Comparison of ENCODE assay signal across 15 mouse cellular contexts in the genomic region with DNA sequence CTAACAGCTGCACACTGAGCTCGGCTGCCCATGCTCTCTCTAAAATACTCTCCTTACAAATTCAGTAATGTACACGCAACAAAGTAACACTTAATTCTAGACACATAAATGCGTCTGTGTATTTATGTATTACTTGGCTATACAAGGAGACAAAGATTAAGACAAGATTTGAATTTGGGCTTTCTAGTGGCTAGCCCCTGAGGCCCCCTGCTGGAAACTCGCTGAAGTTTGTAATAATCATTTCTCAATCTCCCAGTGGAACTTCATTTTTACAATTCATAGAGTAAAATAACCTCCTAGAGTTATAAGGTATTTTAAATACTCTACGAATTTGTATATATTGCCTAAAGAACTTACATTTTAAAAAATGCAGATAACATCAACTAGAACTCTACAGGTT. TPM values are rescaled to one million over a fixed set of nuclear protein-coding genes. Genes with fewer than 3 reads are reported as not detected.
DNase-seq lines count a peak whose midpoint lies in the region; ATAC-seq and TF ChIP-seq lines count a peak whose summit lies in the region.
"Had no signal": no experiment of that assay in that cellular context is flagged by ENCODE, and none has a peak within 500 bp of the region (broad histone marks: within the 10 kb centered on the region; RNA-seq: fewer than 3 reads in every experiment).

No protein-coding gene starts in this region.

- no peak overlapping the region for H3K4me3 ChIP-seq in hindbrain, postnatal 0 days (ENCODE audit: low read length)
- H3K4me3 ChIP-seq in hindbrain, embryonic 11.5 days (ENCODE audit: low read depth, low read length), result no peak overlapping the region
- no peak overlapping the region for H3K4me3 ChIP-seq in lung, postnatal 0 days (ENCODE audit: low read depth, low read length)
- no peak overlapping the region for H3K4me3 ChIP-seq in CH12.LX (replicated peaks in 1 of 3; ENCODE audit: low read depth in 2 of 3, low read length in 2 of 3, poor library complexity in 1 of 3)
- H3K4me3 ChIP-seq in cortical plate, adult 2 months (ENCODE audit: insufficient read depth, low read length), result no peak overlapping the region
- H3K4me3 ChIP-seq: heart, embryonic 12.5 days; hindbrain, embryonic 12.5 days; limb, embryonic 15.5 days; neural tube, embryonic 12.5 days had no signal

- H3K9ac ChIP-seq in hindbrain, postnatal 0 days (replicated peaks; ENCODE audit: low read length), result no peak overlapping the region
- H3K9ac ChIP-seq in hindbrain, embryonic 11.5 days (ENCODE audit: low read depth, low read length), result no peak overlapping the region
- H3K9ac ChIP-seq in lung, postnatal 0 days (replicated peaks; ENCODE audit: low read depth), result no peak overlapping the region
- H3K9ac ChIP-seq in CH12.LX (ENCODE audit: insufficient read depth, low read depth), result no peak overlapping the region
- H3K9ac ChIP-seq: heart, embryonic 12.5 days; hindbrain, embryonic 12.5 days; limb, embryonic 15.5 days; neural tube, embryonic 12.5 days had no signal

- dilution Hi-C loops in CH12.LX (cut with MboI; ENCODE audit: extremely low pct_ligation_motif_present, extremely low pct_unique_long_range_greater_than_20kb, low sequenced_read_pairs), result no loop called here

- no peaks in the 10 kb centered on the region for H3K79me2 ChIP-seq in CH12.LX (replicated peaks; ENCODE audit: control insufficient read depth, extremely low read depth, insufficient read depth, poor library complexity, severe bottlenecking)

- peak; percentile 57 for TF ChIP-seq CTCF in hindbrain, postnatal 0 days (IDR thresholded peaks at IDR 0.05; ENCODE audit: low read depth)
- TF ChIP-seq CTCF in lung, postnatal 0 days (IDR thresholded peaks at IDR 0.05), result peak; percentile 52
- peak in 1 of 2 experiments; percentile 64; a peak in 2 of 4 replicates for TF ChIP-seq CTCF in CH12.LX (conservative IDR thresholded peaks at IDR 0.05 in 1 of 2, IDR thresholded peaks at IDR 0.05 in 1 of 2; ENCODE audit: low read depth in 2 of 2, low read length in 2 of 2)
- TF ChIP-seq CTCF in cortical plate, adult 2 months (IDR thresholded peaks at IDR 0.05; ENCODE audit: extremely low read depth, insufficient read depth, low read length), result 0 out of 2 replicates have a peak, but pooled peaks have one; percentile 18

- H3K27ac ChIP-seq in hindbrain, postnatal 0 days, result no peak overlapping the region
- no peak overlapping the region for H3K27ac ChIP-seq in hindbrain, embryonic 11.5 days (ENCODE audit: low read depth, low read length)
- no peak overlapping the region for H3K27ac ChIP-seq in lung, postnatal 0 days (ENCODE audit: low read length)
- H3K27ac ChIP-seq in CH12.LX (ENCODE audit: insufficient read depth, low read depth), result no peak overlapping the region
- no peak overlapping the region for H3K27ac ChIP-seq in cortical plate, adult 2 months (ENCODE audit: insufficient read depth, low read length)
- H3K27ac ChIP-seq: hindbrain, embryonic 12.5 days; limb, embryonic 15.5 days; neural tube, embryonic 12.5 days had no signal

- no peak for ATAC-seq in hindbrain, postnatal 0 days
- no peak for ATAC-seq in hindbrain, embryonic 11.5 days (ENCODE audit: low FRiP score)
- no peak for ATAC-seq in lung, postnatal 0 days

- no peaks in the 10 kb centered on the region for H3K36me3 ChIP-seq in hindbrain, postnatal 0 days (ENCODE audit: insufficient read depth, low read length)
- H3K36me3 ChIP-seq in hindbrain, embryonic 11.5 days (ENCODE audit: control insufficient read depth, insufficient read depth, low read length), result no peaks in the 10 kb centered on the region
- no peaks in the 10 kb centered on the region for H3K36me3 ChIP-seq in lung, postnatal 0 days (ENCODE audit: insufficient read depth, low read length)
- no peaks in the 10 kb centered on the region for H3K36me3 ChIP-seq in CH12.LX (replicated peaks in 1 of 2; ENCODE audit: control insufficient read depth in 1 of 2, insufficient read depth in 1 of 2, low read length in 1 of 2)
- H3K36me3 ChIP-seq: heart, embryonic 12.5 days; hindbrain, embryonic 12.5 days; limb, embryonic 15.5 days; neural tube, embryonic 12.5 days had no signal

- peak; percentile 30 for TF ChIP-seq RAD21 in CH12.LX (IDR thresholded peaks at IDR 0.05; ENCODE audit: low read depth, low read length)

- peak; percentile 26 for DNase-seq in hindbrain, postnatal 0 days (ENCODE audit: low spot score)
- no peak for DNase-seq in hindbrain, embryonic 11.5 days (ENCODE audit: low spot score)
- no peak for DNase-seq in lung, postnatal 0 days (ENCODE audit: low spot score)
- DNase-seq in lung, adult 18-20 months, result no peak
- no peak for DNase-seq in CH12.LX (ENCODE audit: extremely low read depth)
- DNase-seq in frontal cortex, postnatal 14 days (ENCODE audit: low spot score in 2 of 2), result no peak
- DNase-seq: cerebellum, postnatal 10 days; kidney, postnatal 14 days; right cerebral cortex, adult 18-20 months; thymus, postnatal 36 days had no signal

- H3K4me2 ChIP-seq in hindbrain, postnatal 0 days (ENCODE audit: low read depth, low read length), result no peak overlapping the region
- no peak overlapping the region for H3K4me2 ChIP-seq in hindbrain, embryonic 11.5 days (replicated peaks; ENCODE audit: low read depth, low read length)
- no peak overlapping the region for H3K4me2 ChIP-seq in lung, postnatal 0 days (replicated peaks; ENCODE audit: low read depth, low read length)
- no peak overlapping the region for H3K4me2 ChIP-seq in CH12.LX (ENCODE audit: insufficient read depth, low read depth, poor library complexity, severe bottlenecking)
- H3K4me2 ChIP-seq: heart, embryonic 12.5 days; hindbrain, embryonic 12.5 days; limb, embryonic 15.5 days; neural tube, embryonic 12.5 days had no signal

- in situ Hi-C loops in CH12.LX (cut with MboI; ENCODE audit: low pct_ligation_motif_present, low pct_unique_long_range_greater_than_20kb, low sequenced_read_pairs), result no loop called here

- no peaks in the 10 kb centered on the region for H3K27me3 ChIP-seq in hindbrain, postnatal 0 days (ENCODE audit: insufficient read depth, low read length)
- H3K27me3 ChIP-seq in hindbrain, embryonic 11.5 days (ENCODE audit: control insufficient read depth, insufficient read depth, low read length), result no peaks in the 10 kb centered on the region
- H3K27me3 ChIP-seq in lung, postnatal 0 days (replicated peaks; ENCODE audit: insufficient read depth, low read length), result no peaks in the 10 kb centered on the region
- no peaks in the 10 kb centered on the region for H3K27me3 ChIP-seq in CH12.LX (replicated peaks)
- H3K27me3 ChIP-seq: heart, embryonic 12.5 days; hindbrain, embryonic 12.5 days; limb, embryonic 15.5 days; neural tube, embryonic 12.5 days had no signal

- WGBS in hindbrain, postnatal 0 days, result 61% methylated on average over 5 of the region's 5 CpGs
- WGBS in hindbrain, embryonic 11.5 days, result 62% methylated on average over 5 of the region's 5 CpGs
- 37% methylated on average over 5 of the region's 5 CpGs for WGBS in lung, postnatal 0 days

- no peak for TF ChIP-seq EP300 in lung, postnatal 0 days (IDR thresholded peaks at IDR 0.05)
- no peak for TF ChIP-seq EP300 in CH12.LX (IDR thresholded peaks at IDR 0.05; ENCODE audit: low read length)

- no peaks in the 10 kb centered on the region for H3K4me1 ChIP-seq in hindbrain, postnatal 0 days (ENCODE audit: insufficient read depth, low read length)
- H3K4me1 ChIP-seq in hindbrain, embryonic 11.5 days (replicated peaks; ENCODE audit: control insufficient read depth, insufficient read depth, low read length), result no peaks in the 10 kb centered on the region
- H3K4me1 ChIP-seq in lung, postnatal 0 days (ENCODE audit: insufficient read depth, low read depth, low read length), result no peaks in the 10 kb centered on the region
- peaks cover 0 to 10% of the 10 kb centered on the region in 2 experiments; a peak in 2 of 4 replicates for H3K4me1 ChIP-seq in CH12.LX (ENCODE audit: control insufficient read depth in 1 of 2, insufficient read depth in 2 of 2)
- H3K4me1 ChIP-seq in cortical plate, adult 2 months (ENCODE audit: control insufficient read depth, insufficient read depth, low read length), result no peaks in the 10 kb centered on the region; the same call in 1 of the 2 replicates
- H3K4me1 ChIP-seq: heart, embryonic 12.5 days; hindbrain, embryonic 12.5 days; neural tube, embryonic 12.5 days had no signal

- TF ChIP-seq POLR2A in CH12.LX (IDR thresholded peaks at IDR 0.05; ENCODE audit: low read depth, low read length), result no peak
- TF ChIP-seq POLR2A in cortical plate, adult 2 months (IDR thresholded peaks at IDR 0.05; ENCODE audit: extremely low read depth, insufficient read depth, low read length), result no peak

- H3K9me3 ChIP-seq in hindbrain, postnatal 0 days (ENCODE audit: low read length), result no peaks in the 10 kb centered on the region
- no peaks in the 10 kb centered on the region for H3K9me3 ChIP-seq in hindbrain, embryonic 11.5 days (ENCODE audit: control insufficient read depth, low read length)
- no peaks in the 10 kb centered on the region for H3K9me3 ChIP-seq in lung, postnatal 0 days (ENCODE audit: low read length)
- no peaks in the 10 kb centered on the region for H3K9me3 ChIP-seq in CH12.LX (replicated peaks; ENCODE audit: low read length)
- H3K9me3 ChIP-seq: heart, embryonic 12.5 days; hindbrain, embryonic 12.5 days; limb, embryonic 15.5 days; neural tube, embryonic 12.5 days had no signal

RNA-seq across cellular contexts. Expression of a gene that starts 0.7 kb away (rescaled TPM):
- 0.47 TPM in 1 of 2 replicates, not detected in the other for total RNA-seq in hindbrain, postnatal 0 days (2014; rRNA removed)
- polyA plus RNA-seq in hindbrain, postnatal 0 days (2015; fragmentation: Nextera tagmentation; extraction: Ambion mirVana), result 0.06 and 0.11 TPM in 2 replicates
- polyA plus RNA-seq in hindbrain, embryonic 11.5 days (2014; fragmentation: Nextera tagmentation; extraction: Ambion mirVana), result 0.40 and 0.53 TPM in 2 replicates
- polyA plus RNA-seq in lung, postnatal 0 days (2015; fragmentation: Nextera tagmentation; extraction: Ambion mirVana), result 0.02 TPM in 1 of 2 replicates, not detected in the other
- total RNA-seq in CH12.LX (2012; rRNA removed) (not detected in 2 replicates), CH12.LX (2014; rRNA removed) (not detected in 2 replicates)
- 0.04 and 0.11 TPM in 2 replicates for polyA plus RNA-seq in CH12.LX (2012; ENCODE audit: insufficient read length, low read depth)
- 0.15 and 0.19 TPM in 2 replicates for polyA plus RNA-seq in cortical plate, adult 2 months (2012; rRNA removed)

RNA-seq across cellular contexts. Expression of a gene that starts 18.8 kb away (rescaled TPM):
- 82.6 and 83.7 TPM in 2 replicates for total RNA-seq in hindbrain, postnatal 0 days (2014; rRNA removed)
- 29.0 and 29.9 TPM in 2 replicates for polyA plus RNA-seq in hindbrain, postnatal 0 days (2015; fragmentation: Nextera tagmentation; extraction: Ambion mirVana)
- polyA plus RNA-seq in hindbrain, embryonic 11.5 days (2014; fragmentation: Nextera tagmentation; extraction: Ambion mirVana), result 14.4 and 18.0 TPM in 2 replicates
- polyA plus RNA-seq in lung, postnatal 0 days (2015; fragmentation: Nextera tagmentation; extraction: Ambion mirVana), result 16.3 and 18.9 TPM in 2 replicates
- total RNA-seq in CH12.LX (2012; rRNA removed) (61.4 and 61.7 TPM in 2 replicates), CH12.LX (2014; rRNA removed) (60.5 and 66.4 TPM in 2 replicates)
- polyA plus RNA-seq in CH12.LX (2012; ENCODE audit: insufficient read length, low read depth), result 47.4 and 50.5 TPM in 2 replicates
- polyA plus RNA-seq in cortical plate, adult 2 months (2012; rRNA removed), result 58.6 and 59.5 TPM in 2 replicates

RNA-seq across cellular contexts. Expression of a gene that starts 19.6 kb away (rescaled TPM):
- not detected in 2 replicates for total RNA-seq in hindbrain, postnatal 0 days (2014; rRNA removed)
- polyA plus RNA-seq in hindbrain, postnatal 0 days (2015; fragmentation: Nextera tagmentation; extraction: Ambion mirVana), result not detected in 2 replicates
- not detected in 2 replicates for polyA plus RNA-seq in hindbrain, embryonic 11.5 days (2014; fragmentation: Nextera tagmentation; extraction: Ambion mirVana)
- polyA plus RNA-seq in lung, postnatal 0 days (2015; fragmentation: Nextera tagmentation; extraction: Ambion mirVana), result not detected in 2 replicates
- total RNA-seq in CH12.LX (2012; rRNA removed) (14.4 and 14.6 TPM in 2 replicates), CH12.LX (2014; rRNA removed) (not detected in 2 replicates)
- polyA plus RNA-seq in CH12.LX (2012; ENCODE audit: insufficient read length, low read depth), result not detected in 2 replicates
- 0.73 and 0.85 TPM in 2 replicates for polyA plus RNA-seq in cortical plate, adult 2 months (2012; rRNA removed)
- polyA plus RNA-seq: heart, embryonic 12.5 days; hindbrain, embryonic 12.5 days; limb, embryonic 15.5 days; neural tube, embryonic 12.5 days had no signal
